18 mouse cellular contexts compared by ENCODE assay signal in the genomic region with DNA sequence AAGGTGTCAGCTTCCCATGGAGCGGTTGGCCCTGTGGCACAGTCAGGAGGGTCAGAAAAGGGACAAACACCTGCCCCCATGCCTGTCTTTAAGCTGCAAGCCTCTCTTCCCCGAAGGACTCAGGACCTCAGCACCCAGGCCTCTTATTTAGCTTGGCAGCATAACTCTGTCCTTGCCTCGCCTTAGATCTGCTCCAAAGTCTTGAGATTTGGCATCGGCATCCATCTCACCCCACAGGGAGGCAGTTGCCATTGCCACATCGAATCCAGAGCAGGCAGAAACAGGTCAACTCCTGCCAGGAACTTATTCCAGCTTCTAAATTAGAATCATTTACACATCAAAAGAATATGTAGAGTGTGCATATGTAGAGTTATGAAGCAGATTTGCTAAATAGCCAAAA. TPM values are rescaled to one million over a fixed set of nuclear protein-coding genes. Genes with fewer than 3 reads are reported as not detected.
DNase-seq lines count a peak whose midpoint lies in the region; ATAC-seq and TF ChIP-seq lines count a peak whose summit lies in the region.
"Had no signal": no experiment of that assay in that cellular context is flagged by ENCODE, and none has a peak within 500 bp of the region (broad histone marks: within the 10 kb centered on the region; RNA-seq: fewer than 3 reads in every experiment).

No protein-coding gene starts in this region.

- no peak overlapping the region for H3K27ac ChIP-seq in left cerebral cortex, adult 2 months
- no peak overlapping the region for H3K27ac ChIP-seq in liver, embryonic 12.5 days
- H3K27ac ChIP-seq: macrophage had no signal

- intact Hi-C loops in left cerebral cortex, postnatal 4 days (cut with DNase I), result no loop called here
- intact Hi-C loops in left cerebral cortex, adult 2 months (cut with DNase I), result no loop called here

- H3K4me1 ChIP-seq in liver, embryonic 12.5 days, result no peaks in the 10 kb centered on the region
- H3K4me1 ChIP-seq: heart, embryonic 12.5 days had no signal

- H3K4me2 ChIP-seq in liver, embryonic 12.5 days, result no peak overlapping the region
- H3K4me2 ChIP-seq: heart, embryonic 12.5 days had no signal

- 57% methylated on average over 5 of the region's 5 CpGs for WGBS in liver, embryonic 12.5 days (ENCODE audit: insufficient replicate concordance)

- no peaks in the 10 kb centered on the region; the same call in 1 of the 2 replicates for H3K27me3 ChIP-seq in liver, embryonic 12.5 days (replicated peaks)
- H3K27me3 ChIP-seq: heart, embryonic 12.5 days had no signal

- no peak for TF ChIP-seq CTCF in left cerebral cortex, adult 2 months (IDR thresholded peaks at IDR 0.05)

- H3K9me3 ChIP-seq in liver, embryonic 12.5 days (replicated peaks), result no peaks in the 10 kb centered on the region

- ATAC-seq in liver, embryonic 12.5 days, result no peak

- no peaks in the 10 kb centered on the region for H3K36me3 ChIP-seq in liver, embryonic 12.5 days
- H3K36me3 ChIP-seq: heart, embryonic 12.5 days had no signal

- H3K9ac ChIP-seq in liver, embryonic 12.5 days, result no peak overlapping the region
- H3K9ac ChIP-seq: heart, embryonic 12.5 days had no signal

- no peak overlapping the region for H3K4me3 ChIP-seq in left cerebral cortex, adult 2 months
- no peak overlapping the region for H3K4me3 ChIP-seq in liver, embryonic 12.5 days
- H3K4me3 ChIP-seq: heart, embryonic 12.5 days had no signal

- peak; percentile 4 to 33 for DNase-seq in frontal cortex, adult 2 months (ENCODE audit: extremely low spot score in 1 of 2, low spot score in 1 of 2)
- no peak for DNase-seq in frontal cortex, postnatal 10 days (ENCODE audit: low spot score in 2 of 2)
- DNase-seq in left cerebral cortex, postnatal 4 days, result peak; percentile 3
- DNase-seq in left cerebral cortex, adult 2 months (ENCODE audit: extremely low spot score in 1 of 2, low spot score in 2 of 2), result no peak
- peak; percentile 43 for DNase-seq in adrenal gland, postnatal 14 days
- DNase-seq in fat pad, adult 2 months (ENCODE audit: extremely low read depth, low read depth, low spot score), result peak; percentile 86
- DNase-seq: gastrocnemius, postnatal 14 days; kidney, adult 11 months; kidney, postnatal 25 days; lung, adult 18-20 months had no signal

RNA-seq across cellular contexts. Expression of gene Hsd17b6, which starts 22.8 kb away (rescaled TPM):
- 0.10 and 0.29 TPM in 2 replicates for polyA plus RNA-seq in frontal cortex, adult 2 months (2012; rRNA removed)
- not detected for total RNA-seq in left cerebral cortex, postnatal 4 days (2021)
- total RNA-seq in left cerebral cortex, adult 2 months (2021), result not detected
- 0.56 and 7.7 TPM in 2 replicates for total RNA-seq in adrenal gland, postnatal 14 days (2021)
- 0.17 TPM in 1 of 2 replicates, not detected in the other for polyA plus RNA-seq in liver, embryonic 12.5 days (2016; fragmentation: Nextera tagmentation; extraction: Ambion mirVana)
- total RNA-seq: gastrocnemius, postnatal 14 days; hematopoietic stem cell, adult 5-6 weeks; left cerebral cortex, adult 18-20 months; MEL had no signal
- polyA plus RNA-seq: heart, embryonic 12.5 days; limb, embryonic 14.5 days; macrophage; neural tube, embryonic 14.5 days had no signal

RNA-seq across cellular contexts. Expression of gene Prim1, which starts 30.3 kb away (rescaled TPM):
- polyA plus RNA-seq in frontal cortex, adult 2 months (2012; rRNA removed), result 9.5 and 9.9 TPM in 2 replicates
- total RNA-seq in left cerebral cortex, postnatal 4 days (2021), result 10 to 100 TPM; 19.9 to 23.8 TPM
- 1 to 10 TPM; 7.9 to 8.1 TPM for total RNA-seq in left cerebral cortex, adult 2 months (2021)
- total RNA-seq in adrenal gland, postnatal 14 days (2021), result 11.0 and 13.6 TPM in 2 replicates
- polyA plus RNA-seq in liver, embryonic 12.5 days (2016; fragmentation: Nextera tagmentation; extraction: Ambion mirVana), result 88.9 and 93.3 TPM in 2 replicates

RNA-seq across cellular contexts. Expression of gene Naca, which starts 50.7 kb away (rescaled TPM):
- polyA plus RNA-seq in frontal cortex, adult 2 months (2012; rRNA removed), result 238 and 244 TPM in 2 replicates
- 100 to 1,000 TPM; 481 to 496 TPM for total RNA-seq in left cerebral cortex, postnatal 4 days (2021)
- total RNA-seq in left cerebral cortex, adult 2 months (2021), result 100 to 1,000 TPM; 310 to 314 TPM
- total RNA-seq in adrenal gland, postnatal 14 days (2021), result 617 and 658 TPM in 2 replicates
- 666 and 682 TPM in 2 replicates for polyA plus RNA-seq in liver, embryonic 12.5 days (2016; fragmentation: Nextera tagmentation; extraction: Ambion mirVana)

Comparison
In these comparisons a context has a peak if more than half of its experiments do, and no peak if none do; other contexts are left out.
1. DNase-seq: peak in frontal cortex, adult 2 months (2 of 2), left cerebral cortex, postnatal 4 days (single experiment), adrenal gland, postnatal 14 days (single experiment) and fat pad, adult 2 months (single experiment); none in frontal cortex, postnatal 10 days (0 of 2) and left cerebral cortex, adult 2 months (0 of 2).